Mouse (Mus musculus) thymus, adult 2 months (tissue): Measurements from ENCODE around the gene Eri2. TPM values are rescaled to one million over a fixed set of nuclear protein-coding genes. Genes with fewer than 3 reads are reported as not detected.

Experiments
- DNase-seq: peaks from one replicate; pipeline ENCODE4 v3.0.0; 2021
- H3K27ac ChIP-seq: fragments of 200-500 bp; 2 replicates; pipeline ENCODE4 v1.5.1; 2012; ENCODE audit warnings: low read length, control low read depth; ENCODE audit not compliant: control insufficient read depth, insufficient read depth
- H3K27me3 ChIP-seq: fragments of 200-500 bp; 2 replicates; pipeline ENCODE4 v1.6.1; 2012; ENCODE audit warnings: mild to moderate bottlenecking, low read length, moderate library complexity, mixed read lengths; ENCODE audit not compliant: control insufficient read depth, insufficient read depth
- H3K36me3 ChIP-seq: fragments of 200-500 bp; 2 replicates; pipeline ENCODE4 v1.6.1; 2012; ENCODE audit warnings: mild to moderate bottlenecking, low read length, moderate library complexity; ENCODE audit not compliant: control insufficient read depth, insufficient read depth
- H3K4me1 ChIP-seq: fragments of 200-500 bp; replicated peaks from 2 replicates; pipeline ENCODE4 v1.6.1; 2012; ENCODE audit warnings: low read length; ENCODE audit not compliant: control insufficient read depth, insufficient read depth
- H3K4me3 ChIP-seq: fragments of 200-500 bp; 2 replicates; pipeline ENCODE4 v1.5.1; 2012; ENCODE audit warnings: mild to moderate bottlenecking, low read length, control low read depth, moderate library complexity; ENCODE audit not compliant: control insufficient read depth, insufficient read depth
- CTCF ChIP-seq: fragments of 200-500 bp; IDR thresholded peaks from 2 replicates; pipeline ENCODE4 v1.5.1; 2012; ENCODE audit warnings: mild to moderate bottlenecking, control low read depth, low read length, moderate library complexity, borderline replicate concordance; ENCODE audit not compliant: control insufficient read depth, poor library complexity, insufficient read depth; ENCODE audit errors: extremely low read depth
- POLR2A ChIP-seq: fragments of 200-500 bp; IDR thresholded peaks from 2 replicates; pipeline ENCODE4 v1.6.1; 2012; ENCODE audit warnings: mild to moderate bottlenecking, low read length, control low read depth, moderate library complexity; ENCODE audit not compliant: control insufficient read depth, poor library complexity, insufficient read depth; ENCODE audit errors: extremely low read depth
- WGBS: fragments of 180-500 bp; shearing (Covaris S2); methylation state at CpG from one replicate; pipeline ENCODE4 v1.1.7; 2018; 5-methylcytosine and 5-hydroxymethylcytosine counted together
- polyA plus RNA-seq: library from polyadenylated mRNA; depleted of rRNA; stranded (reverse); fragments of >200 nt; gene quantifications from 2 replicates; pipeline ENCODE4 v1.2.3, GENCODE M21; 2012; rRNA removed

Eri2 gene
- polyA plus RNA-seq: 2.9 and 3.0 TPM in 2 replicates

DNA sequence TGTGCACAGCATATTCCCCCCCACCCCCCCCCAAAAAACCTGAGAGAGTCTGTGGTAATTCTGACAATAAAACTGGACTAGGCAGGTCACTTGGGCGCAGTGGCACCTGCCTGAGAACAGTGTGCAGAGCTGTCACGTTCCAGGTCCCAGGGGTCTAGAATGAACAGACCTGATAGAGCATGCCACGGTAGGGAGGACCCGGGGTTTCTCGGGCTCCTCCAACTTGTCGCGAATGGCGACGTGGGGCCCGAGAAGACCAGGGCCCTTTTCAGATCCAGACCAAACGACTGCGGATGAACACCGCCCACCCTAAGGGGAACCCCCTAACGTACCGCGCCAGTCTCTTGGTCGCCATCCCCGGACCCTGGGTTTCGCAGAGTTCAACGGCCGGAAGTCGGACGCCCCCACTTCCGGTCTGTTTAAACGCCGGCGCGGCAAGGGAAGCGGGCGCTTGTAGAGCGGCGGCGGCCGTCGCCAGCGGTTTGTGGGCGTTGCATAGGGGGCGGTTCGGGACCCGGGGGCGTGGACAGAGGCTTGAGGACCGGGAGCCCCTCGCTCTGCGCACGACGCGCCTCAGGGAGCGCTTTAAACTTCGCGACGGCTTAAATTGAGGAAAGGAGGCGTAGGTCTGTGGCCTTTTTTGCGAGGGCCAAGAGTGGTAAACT lies at the start of gene Eri2, which contains the start of gene Rexo5:
Gene Eri2 (minus strand): TSS at position 473 of the 665 bp plus-strand sequence.
Gene Rexo5 (plus strand): TSS at position 421 of the 665 bp plus-strand sequence.
- Histone ChIP-seq H3K4me3 (peak within 1 kb of the TSS; percentile 94), H3K27ac (peak within 1 kb of the TSS; percentile 14; the same call in 1 of the 2 replicates), H3K4me1 (peaks cover 3% of the 10 kb centered on the region), H3K27me3 (no peaks in the 10 kb centered on the region), H3K36me3 (peaks cover 6% of the 10 kb centered on the region; the same call in 1 of the 2 replicates)
- WGBS: under 1% methylated on average over 53 of the region's 53 CpGs
- DNase-seq: peak; percentile 89
- no peak for TF ChIP-seq CTCF
- peak; percentile 46 for TF ChIP-seq POLR2A

- no peak overlapping the region for H3K4me3 ChIP-seq
- H3K36me3 ChIP-seq: 0 out of 2 replicates have a peak, but pooled peaks cover 3% of the 10 kb centered on the region
- no peak for DNase-seq
- H3K27ac ChIP-seq: no peak overlapping the region
- H3K4me1 ChIP-seq: peaks cover 2% of the 10 kb centered on the region; the same call in 1 of the 2 replicates
- WGBS: 90% methylated on average over 4 of the region's 4 CpGs
- H3K27me3 ChIP-seq: no peaks in the 10 kb centered on the region
- TF ChIP-seq CTCF: no peak
- no peak for TF ChIP-seq POLR2A
Observed at GRCm38 (mm10) chr7:119841820-119842449, 48.1 kb upstream of the Eri2 start.

DNA sequence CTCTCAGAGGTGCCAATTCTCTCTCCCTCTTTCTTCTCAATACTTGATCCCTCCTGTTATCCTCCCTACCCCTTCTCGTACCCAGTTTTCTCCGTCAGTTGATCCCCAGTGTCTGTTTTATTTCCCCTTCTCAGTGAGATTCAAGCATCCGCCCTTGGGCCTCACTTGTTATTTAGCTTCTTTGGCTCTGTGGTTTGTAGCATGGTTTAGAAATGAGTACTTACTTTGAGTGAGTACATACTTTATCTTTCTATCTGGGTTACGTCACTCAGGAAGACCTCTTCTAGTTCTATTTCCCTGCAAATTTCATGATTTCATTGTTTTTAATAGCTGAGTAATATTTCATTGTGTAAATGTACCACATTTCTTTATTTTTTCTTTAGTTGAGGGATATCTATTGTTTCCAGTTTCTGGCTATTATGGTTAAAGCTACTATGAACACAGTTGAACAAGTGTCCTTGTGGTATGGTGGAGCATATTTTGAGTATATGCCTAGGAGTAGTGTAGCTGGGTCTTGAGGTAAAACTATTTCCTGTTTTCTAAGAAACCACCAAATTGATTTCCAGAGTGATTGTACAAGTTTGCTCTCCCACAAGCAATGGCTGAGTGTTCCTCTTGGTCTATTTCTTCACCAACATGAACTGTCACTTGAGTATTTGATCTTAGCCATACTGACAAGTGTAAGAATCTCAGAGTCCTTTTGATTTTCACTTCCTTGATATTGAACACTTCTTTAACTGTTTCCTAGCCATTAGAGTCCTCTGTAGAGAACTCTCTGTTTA lies 42.3 kb upstream of the Eri2 start:
- peak; percentile 12 for DNase-seq
- no peak overlapping the region for H3K4me3 ChIP-seq

DNA sequence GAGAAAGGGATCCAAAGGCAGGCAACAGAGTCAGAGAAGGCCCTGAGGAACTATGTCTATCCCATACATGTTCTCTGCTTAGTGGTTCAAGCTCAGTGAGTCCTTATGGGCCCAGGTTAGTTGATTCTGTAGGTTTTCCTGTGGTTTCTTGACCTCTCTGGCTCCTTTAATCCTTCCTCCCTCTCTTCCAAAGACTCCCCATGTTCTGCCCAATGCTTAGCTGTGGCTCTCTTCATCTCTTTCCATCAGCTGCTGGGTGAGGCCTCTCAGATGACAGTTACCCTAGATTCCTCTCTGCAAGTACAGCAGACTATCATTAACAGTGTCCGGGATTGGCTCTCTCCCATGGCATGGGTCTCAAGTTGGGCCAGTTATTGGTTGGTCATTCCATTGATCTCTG lies 41.5 kb upstream of the Eri2 start:
- H3K4me1 ChIP-seq: peaks cover 7% of the 10 kb centered on the region
- TF ChIP-seq CTCF (no peak), POLR2A (no peak)
- H3K27me3 ChIP-seq: no peaks in the 10 kb centered on the region

More for the DNA sequence above, 42.3 kb upstream of the Eri2 start:
- H3K4me1 ChIP-seq: peaks cover 7% of the 10 kb centered on the region
- no peaks in the 10 kb centered on the region for H3K27me3 ChIP-seq
- H3K27ac ChIP-seq: peak overlapping the region; percentile 56; the same call in 1 of the 2 replicates
- 11% methylated on average over 4 of the region's 4 CpGs for WGBS
- TF ChIP-seq CTCF (no peak), POLR2A (no peak)
- H3K36me3 ChIP-seq: no peaks in the 10 kb centered on the region

GRCm38 (mm10) chr7:119808723-119809122 lies 14.9 kb upstream of the Eri2 start:
- WGBS: 92% methylated on average over 3 of the region's 3 CpGs
- H3K4me3 ChIP-seq: no peak overlapping the region
- no peak for DNase-seq
- TF ChIP-seq CTCF (no peak), POLR2A (no peak)
- H3K4me1 ChIP-seq: no peaks in the 10 kb centered on the region
- no peaks in the 10 kb centered on the region for H3K27me3 ChIP-seq
- 0 out of 2 replicates have a peak, but pooled peaks cover 8% of the 10 kb centered on the region for H3K36me3 ChIP-seq
- H3K27ac ChIP-seq: no peak overlapping the region

More for the DNA sequence above, 41.5 kb upstream of the Eri2 start:
- no peaks in the 10 kb centered on the region for H3K36me3 ChIP-seq
- H3K4me3 ChIP-seq: no peak overlapping the region
- no peak for DNase-seq
- WGBS: 100% methylated on average over 1 of the region's 1 CpGs
- peak overlapping the region; percentile 56 for H3K27ac ChIP-seq

GRCm38 (mm10) chr7:119807396-119807795 lies 13.5 kb upstream of the Eri2 start:
- WGBS: 99% methylated on average over 5 of the region's 5 CpGs
- 0 out of 2 replicates have a peak, but pooled peaks cover 8% of the 10 kb centered on the region for H3K36me3 ChIP-seq
- TF ChIP-seq POLR2A (no peak), CTCF (no peak)

More at GRCm38 (mm10) chr7:119807396-119807795, 13.5 kb upstream of the Eri2 start:
- Histone ChIP-seq H3K4me1 (no peaks in the 10 kb centered on the region), H3K4me3 (no peak overlapping the region), H3K27ac (no peak overlapping the region), H3K27me3 (no peaks in the 10 kb centered on the region)
- DNase-seq: no peak
